Mouse (Mus musculus) embryonic facial prominence, embryonic 11.5 days (tissue): ENCODE results near the gene Gabbr2. TPM values are rescaled to one million over a fixed set of nuclear protein-coding genes. Genes with fewer than 3 reads are reported as not detected.
A peak's percentile ranks its signal among the peaks of the same experiment; 100 is the strongest.
"Not testable (repeated sequence)": the region's sequence is repeated elsewhere in the genome, so short reads cannot be mapped to it uniquely, and the experiment has no call there.

Experiments
- ATAC-seq: fragments of 200-750 bp; cut with Nextera tagmentation; replicated peaks from 2 replicates; pipeline ENCODE4 v1.8.0; 2017; ENCODE audit warnings: low read depth; ENCODE audit not compliant: insufficient number of reproducible peaks, low FRiP score, low TSS enrichment
- DNase-seq: peaks from one replicate; pipeline ENCODE4 v3.0.0-alpha.2; 2015; ENCODE audit warnings: low spot score
- H3K27ac ChIP-seq: fragments of 300-500 bp; sonication (generic); replicated peaks from 2 replicates; pipeline ENCODE4 v1.5.1; 2014; ENCODE audit warnings: mild to moderate bottlenecking, low read depth, low read length, control low read depth
- H3K27me3 ChIP-seq: fragments of 300-500 bp; sonication (generic); 2 replicates; pipeline ENCODE4 v1.6.1; 2014; ENCODE audit warnings: mild to moderate bottlenecking, low read length, moderate library complexity, mixed read lengths; ENCODE audit not compliant: control insufficient read depth, insufficient read depth
- H3K36me3 ChIP-seq: fragments of 300-500 bp; sonication (generic); replicated peaks from 2 replicates; pipeline ENCODE4 v1.6.1; 2014; ENCODE audit warnings: low read depth, mild to moderate bottlenecking, low read length, moderate library complexity, mixed read lengths; ENCODE audit not compliant: control insufficient read depth, insufficient read depth
- H3K4me1 ChIP-seq: fragments of 300-500 bp; sonication (generic); 2 replicates; pipeline ENCODE4 v1.6.1; 2014; ENCODE audit warnings: low read length, mixed read lengths; ENCODE audit not compliant: control insufficient read depth, insufficient read depth
- H3K4me2 ChIP-seq: fragments of 300-500 bp; sonication (generic); 2 replicates; pipeline ENCODE4 v1.6.1; 2014; ENCODE audit warnings: low read depth, mild to moderate bottlenecking, control low read depth, low read length, moderate library complexity
- H3K4me3 ChIP-seq: fragments of 300-500 bp; sonication (generic); 2 replicates; pipeline ENCODE4 v1.5.1; 2014; ENCODE audit warnings: low read depth, low read length, control low read depth
- H3K9ac ChIP-seq: fragments of 300-500 bp; sonication (generic); replicated peaks from 2 replicates; pipeline ENCODE4 v1.6.1; 2014; ENCODE audit warnings: mild to moderate bottlenecking, control low read depth, low read length
- H3K9me3 ChIP-seq: fragments of 300-500 bp; sonication (generic); replicated peaks from 2 replicates; pipeline ENCODE4 v1.6.1; 2016; ENCODE audit warnings: mild to moderate bottlenecking, low read length, inconsistent platforms, mixed read lengths; ENCODE audit not compliant: control insufficient read depth
- WGBS: fragments of 180-500 bp; shearing (Covaris S2); extraction: QIAGEN DNeasy Blood & Tissue Kit; methylation state at CpG from one replicate; pipeline ENCODE4 v1.1.7; 2014; 5-methylcytosine and 5-hydroxymethylcytosine counted together
- polyA plus RNA-seq: library from polyadenylated mRNA; unstranded; fragments of >200 nt; fragmentation: Nextera tagmentation; extraction: Ambion mirVana; gene quantifications from 2 replicates; pipeline ENCODE4 v1.2.1, GENCODE M21; 2014

The Gabbr2 gene
- polyA plus RNA-seq, 1 experiment from 2014 or later, result 0.25 TPM

DNA sequence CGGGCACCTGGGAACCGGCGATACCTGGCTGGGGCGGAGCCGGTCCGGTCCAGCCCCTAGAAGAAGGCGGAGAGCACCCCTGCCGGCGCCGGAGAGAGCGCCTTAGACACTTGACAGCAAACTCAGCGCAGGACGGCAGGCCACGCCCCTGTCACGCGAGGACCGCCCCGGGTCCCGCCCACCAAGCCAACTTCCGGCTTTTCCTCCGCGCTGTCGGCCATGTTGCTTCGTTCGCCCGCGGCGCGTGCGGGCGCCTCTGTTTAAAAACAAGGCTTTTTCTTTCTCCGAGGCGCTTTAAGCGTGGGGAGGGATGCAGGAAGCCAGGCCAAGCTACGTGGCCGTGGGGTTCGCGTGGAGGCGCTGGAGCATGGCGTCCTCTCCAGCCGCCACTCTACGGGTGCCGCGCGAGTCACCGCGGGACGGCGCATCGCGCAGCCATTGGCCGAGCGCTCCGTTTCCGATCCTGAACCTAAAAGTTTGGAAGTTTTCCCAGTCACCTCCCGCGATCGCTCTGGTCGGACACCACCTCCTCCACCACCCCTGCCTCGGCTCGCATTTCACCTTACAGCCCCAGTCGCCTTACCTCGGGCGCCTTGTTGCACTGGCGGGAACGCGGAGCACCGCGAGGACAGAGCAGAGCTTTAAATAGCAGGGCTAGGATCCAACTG, 341.5 kb downstream of the Gabbr2 start, which contains the start of gene Tbc1d2:
Tbc1d2 (minus strand) TSS at position 124 of the 668 bp plus-strand sequence.
- no peaks in the 10 kb centered on the region for H3K36me3 ChIP-seq
- H3K9ac ChIP-seq, result peak within 1 kb of the TSS; percentile 81
- H3K4me2 ChIP-seq, result peak within 1 kb of the TSS; percentile 94
- DNase-seq, result peak; percentile 95
- WGBS, result under 1% methylated on average over 68 of the region's 69 CpGs
- H3K4me3 ChIP-seq, result peak within 1 kb of the TSS; percentile 67
- ATAC-seq, result peak; percentile 87
- H3K9me3 ChIP-seq, result no peaks in the 10 kb centered on the region
- H3K4me1 ChIP-seq, result no peaks in the 10 kb centered on the region
- peak within 1 kb of the TSS; percentile 65 for H3K27ac ChIP-seq
- peaks cover 7% of the 10 kb centered on the region for H3K27me3 ChIP-seq

DNA sequence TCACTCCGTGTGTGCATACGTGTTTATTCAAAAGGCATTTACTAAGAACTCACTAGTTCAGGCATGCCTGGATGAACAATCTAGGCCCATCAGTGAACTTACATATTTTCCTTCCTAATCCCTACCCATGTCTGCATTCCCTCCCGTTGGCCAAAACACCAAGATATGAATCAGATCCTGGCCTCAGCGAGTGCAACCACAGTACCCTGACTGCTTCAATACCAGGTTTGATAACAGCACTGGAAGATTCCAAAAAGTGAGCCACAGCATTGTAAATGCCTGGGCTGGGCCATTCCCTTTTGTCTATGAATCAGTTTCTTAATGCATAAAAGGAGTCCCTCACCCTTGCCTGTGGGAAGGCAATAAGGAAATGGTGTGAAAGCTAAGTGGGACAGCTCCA, 342.5 kb downstream of the Gabbr2 start:
- Histone ChIP-seq H3K4me2 (peak overlapping the region; percentile 94), H3K4me3 (peak overlapping the region; percentile 67), H3K9ac (no peak overlapping the region), H3K27me3 (peaks cover 7% of the 10 kb centered on the region), H3K4me1 (no peaks in the 10 kb centered on the region), H3K27ac (no peak overlapping the region), H3K9me3 (no peaks in the 10 kb centered on the region), H3K36me3 (no peaks in the 10 kb centered on the region)
- WGBS, result 64% methylated on average over 4 of the region's 4 CpGs
- no peak for DNase-seq
- ATAC-seq, result no peak

DNA sequence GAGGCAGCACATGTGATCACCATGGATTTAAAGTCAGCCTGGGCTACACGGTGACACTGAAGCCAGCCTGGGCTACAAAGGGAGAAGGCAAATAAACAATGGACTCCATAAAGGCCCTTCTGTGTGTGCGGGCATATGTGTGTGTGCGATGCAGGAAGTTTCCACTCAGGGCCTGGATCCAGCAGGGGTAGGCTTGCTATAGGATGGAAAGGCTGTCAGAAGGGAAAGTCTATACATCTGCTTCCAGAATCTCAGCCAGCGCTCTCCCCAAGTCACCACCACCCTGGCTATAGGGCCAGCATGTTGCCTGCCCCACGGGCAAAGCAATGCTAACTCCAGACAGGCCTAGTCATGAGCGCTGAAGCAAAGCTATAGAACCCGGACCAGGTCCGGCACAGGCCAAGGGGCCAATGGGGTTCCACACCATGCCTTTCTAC, 348.0 kb downstream of the Gabbr2 start:
- Histone ChIP-seq H3K27me3 (peaks cover under 1% of the 10 kb centered on the region; the same call in 1 of the 2 replicates), H3K27ac (no peak overlapping the region), H3K9me3 (no peaks in the 10 kb centered on the region), H3K9ac (no peak overlapping the region), H3K4me2 (no peak overlapping the region), H3K4me3 (no peak overlapping the region), H3K36me3 (no peaks in the 10 kb centered on the region), H3K4me1 (no peaks in the 10 kb centered on the region; the same call in 1 of the 2 replicates)
- DNase-seq (no peak), ATAC-seq (no peak)
- WGBS, result 84% methylated on average over 8 of the region's 8 CpGs

DNA sequence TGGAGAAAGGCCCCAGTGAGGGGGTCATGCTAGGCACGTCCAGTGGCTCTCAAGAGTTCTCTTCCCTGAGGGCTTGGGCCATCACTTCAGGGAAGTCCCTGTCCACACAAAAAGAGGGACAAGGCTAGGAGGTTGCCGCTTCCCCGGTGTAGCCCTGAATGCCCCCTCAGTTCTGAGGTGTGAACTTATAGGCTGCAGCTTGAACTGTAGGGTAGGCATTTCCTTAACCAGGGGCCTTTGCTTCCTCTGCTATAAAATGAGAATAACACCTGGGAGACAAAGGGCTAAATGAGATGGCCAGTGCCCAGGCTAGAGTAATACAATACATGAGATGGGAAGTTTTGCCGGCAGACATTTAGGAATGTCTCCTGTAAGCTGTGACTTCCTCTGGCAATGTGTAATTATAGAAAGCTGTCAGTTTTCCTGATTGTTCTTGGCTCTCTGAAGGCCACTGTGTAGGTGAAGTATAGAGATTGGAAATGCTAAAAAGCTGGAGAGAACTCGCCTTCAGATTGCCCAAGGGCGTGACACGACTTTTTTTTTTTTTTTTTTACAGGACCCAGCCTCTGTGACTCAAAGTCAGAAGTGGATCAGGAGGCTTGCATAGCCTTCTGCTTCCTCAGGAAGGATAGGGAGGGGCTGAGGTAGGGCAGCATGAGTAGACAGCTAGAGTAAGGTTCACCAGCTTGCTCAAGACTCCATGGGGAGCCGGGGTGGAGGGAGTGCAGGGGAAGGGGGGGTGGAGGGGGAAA, 348.6 kb downstream of the Gabbr2 start:
- DNase-seq (no peak), ATAC-seq (no peak)
- no peaks in the 10 kb centered on the region for H3K36me3 ChIP-seq
- no peak overlapping the region for H3K4me3 ChIP-seq
- H3K27me3 ChIP-seq, result no peaks in the 10 kb centered on the region
- no peak overlapping the region for H3K4me2 ChIP-seq
- H3K9ac ChIP-seq, result no peak overlapping the region
- 62% methylated on average over 8 of the region's 8 CpGs for WGBS
- no peak overlapping the region for H3K27ac ChIP-seq
- no peaks in the 10 kb centered on the region for H3K9me3 ChIP-seq
- H3K4me1 ChIP-seq, result no peaks in the 10 kb centered on the region; the same call in 1 of the 2 replicates

DNA sequence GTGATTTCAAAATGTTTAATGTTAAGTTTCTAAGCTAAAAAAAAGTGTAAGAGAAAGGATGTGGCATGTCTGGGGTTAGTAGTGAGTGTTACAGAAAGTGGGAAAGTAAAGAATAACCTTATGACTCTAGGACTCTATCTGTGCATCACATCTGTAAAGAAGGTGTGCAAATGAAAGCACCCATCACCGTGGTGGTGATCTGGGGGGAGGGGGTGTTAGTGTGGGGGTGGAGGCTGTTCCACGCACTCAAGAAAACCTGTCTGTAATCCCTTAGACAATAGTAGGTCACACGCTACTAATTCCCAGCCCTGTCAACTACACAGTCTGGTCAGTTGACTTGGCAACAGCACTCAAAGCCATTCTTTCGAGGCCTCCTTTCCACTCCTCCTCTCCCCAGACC, 350.4 kb downstream of the Gabbr2 start:
- ATAC-seq, result no peak
- H3K4me1 ChIP-seq, result no peaks in the 10 kb centered on the region; the same call in 1 of the 2 replicates
- no peak for DNase-seq

DNA sequence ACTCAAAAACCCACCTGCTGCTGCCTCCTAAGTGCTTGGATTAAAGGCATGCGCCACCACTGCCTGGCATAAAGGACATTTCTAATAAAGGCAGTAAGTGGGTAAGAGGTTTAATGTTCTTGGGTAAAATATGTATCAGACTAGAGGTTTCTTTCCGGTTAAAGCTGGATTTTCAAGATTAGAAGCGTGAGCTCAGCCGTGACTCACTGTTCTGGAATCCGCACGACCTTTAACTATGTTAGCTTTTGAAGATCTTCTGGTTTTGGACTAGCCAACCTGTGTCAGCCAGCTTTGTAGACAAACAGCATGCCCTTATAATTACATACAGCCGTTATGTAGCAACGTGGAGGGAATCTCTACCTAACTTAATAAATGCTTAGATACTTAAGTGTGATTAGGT, 351.8 kb downstream of the Gabbr2 start:
- H3K4me3 ChIP-seq, result no peak overlapping the region
- H3K4me1 ChIP-seq, result no peaks in the 10 kb centered on the region; the same call in 1 of the 2 replicates
- 81% methylated on average over 8 of the region's 8 CpGs for WGBS
- H3K9ac ChIP-seq, result no peak overlapping the region
- no peaks in the 10 kb centered on the region for H3K36me3 ChIP-seq
- DNase-seq (no peak), ATAC-seq (no peak)
- H3K27ac ChIP-seq, result no peak overlapping the region
- H3K27me3 ChIP-seq, result no peaks in the 10 kb centered on the region
- H3K4me2 ChIP-seq, result no peak overlapping the region
- H3K9me3 ChIP-seq, result no peaks in the 10 kb centered on the region

More for the DNA sequence above, 350.4 kb downstream of the Gabbr2 start:
- no peak overlapping the region for H3K4me2 ChIP-seq
- no peaks in the 10 kb centered on the region for H3K27me3 ChIP-seq
- H3K27ac ChIP-seq, result no peak overlapping the region
- H3K36me3 ChIP-seq, result no peaks in the 10 kb centered on the region
- no peak overlapping the region for H3K9ac ChIP-seq
- no peak overlapping the region for H3K4me3 ChIP-seq
- H3K9me3 ChIP-seq, result no peaks in the 10 kb centered on the region
- WGBS, result 65% methylated on average over 4 of the region's 4 CpGs

DNA sequence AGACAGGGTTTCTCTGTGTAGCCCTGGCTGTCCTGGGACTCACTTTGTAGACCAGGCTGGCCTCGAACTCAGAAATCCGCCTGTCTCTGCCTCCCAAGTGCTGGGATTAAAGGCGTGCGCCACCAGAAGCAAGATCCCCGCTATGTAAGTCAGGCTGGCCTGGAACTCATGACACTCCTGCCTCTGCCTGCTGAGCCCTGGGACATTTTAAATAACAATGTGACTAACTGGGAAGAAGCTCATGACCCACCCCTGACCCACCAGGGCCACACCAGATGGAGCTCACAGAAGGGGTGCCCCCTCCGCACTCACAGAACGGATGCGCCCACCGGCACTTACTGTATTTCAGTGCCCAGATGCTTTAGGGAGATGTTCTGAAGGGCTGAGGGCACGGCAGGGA, 354.4 kb downstream of the Gabbr2 start:
- not testable (repeated sequence) for DNase-seq, H3K36me3 ChIP-seq, H3K27me3 ChIP-seq, H3K9ac ChIP-seq, H3K4me2 ChIP-seq, H3K4me3 ChIP-seq, H3K4me1 ChIP-seq, H3K27ac ChIP-seq, ATAC-seq, H3K9me3 ChIP-seq
- 90% methylated on average over 10 of the region's 10 CpGs for WGBS
